Mouse (Mus musculus) stomach, embryonic 16.5 days (tissue): ENCODE measurements at regions not wholly inside any gene's neighbourhood (a gene's known extent, or its start where the extent isn't known, plus 50 kb on each side); places are given as distances from the start of the nearest gene placed in this dataset.
A peak's percentile ranks its signal among the peaks of the same experiment; 100 is the strongest.

Experiments used
- ATAC-seq: fragments of 200-750 bp; cut with Nextera tagmentation; 2 replicates; pipeline ENCODE4 v1.8.0; 2017; ENCODE audit warnings: moderate number of reproducible peaks, moderate TSS enrichment; ENCODE audit not compliant: insufficient read depth, low FRiP score
- H3K27ac ChIP-seq: fragments of 300-500 bp; sonication (generic); 2 replicates; pipeline ENCODE4 v1.5.1; 2014; ENCODE audit warnings: low read length
- H3K27me3 ChIP-seq: fragments of 300-500 bp; sonication (generic); 2 replicates; pipeline ENCODE4 v1.6.1; 2014; ENCODE audit warnings: low read length, control low read depth, mixed read lengths; ENCODE audit not compliant: control insufficient read depth, insufficient read depth
- H3K36me3 ChIP-seq: fragments of 300-500 bp; sonication (generic); 2 replicates; pipeline ENCODE4 v1.6.1; 2014; ENCODE audit warnings: low read length; ENCODE audit not compliant: control insufficient read depth, insufficient read depth
- H3K4me1 ChIP-seq: fragments of 300-500 bp; sonication (generic); 2 replicates; pipeline ENCODE4 v1.6.1; 2014; ENCODE audit warnings: low read length, control low read depth, mixed read lengths; ENCODE audit not compliant: control insufficient read depth, insufficient read depth
- H3K4me2 ChIP-seq: fragments of 300-500 bp; sonication (generic); 2 replicates; pipeline ENCODE4 v1.6.1; 2014; ENCODE audit warnings: low read depth, low read length, mixed read lengths
- H3K4me3 ChIP-seq: fragments of 300-500 bp; sonication (generic); replicated peaks from 2 replicates; pipeline ENCODE4 v1.5.1; 2014; ENCODE audit warnings: mild to moderate bottlenecking, low read length
- H3K9ac ChIP-seq: fragments of 300-500 bp; sonication (generic); 2 replicates; pipeline ENCODE4 v1.6.1; 2014; ENCODE audit warnings: low read length
- H3K9me3 ChIP-seq: fragments of 300-500 bp; sonication (generic); replicated peaks from 2 replicates; pipeline ENCODE4 v1.6.1; 2016; ENCODE audit warnings: low read length, control low read depth; ENCODE audit not compliant: control insufficient read depth
- WGBS: fragments of 180-500 bp; shearing (Covaris S2); extraction: QIAGEN DNeasy Blood & Tissue Kit; methylation state at CpG from one replicate; pipeline ENCODE4 v1.1.7; 2014; 5-methylcytosine and 5-hydroxymethylcytosine counted together

DNA sequence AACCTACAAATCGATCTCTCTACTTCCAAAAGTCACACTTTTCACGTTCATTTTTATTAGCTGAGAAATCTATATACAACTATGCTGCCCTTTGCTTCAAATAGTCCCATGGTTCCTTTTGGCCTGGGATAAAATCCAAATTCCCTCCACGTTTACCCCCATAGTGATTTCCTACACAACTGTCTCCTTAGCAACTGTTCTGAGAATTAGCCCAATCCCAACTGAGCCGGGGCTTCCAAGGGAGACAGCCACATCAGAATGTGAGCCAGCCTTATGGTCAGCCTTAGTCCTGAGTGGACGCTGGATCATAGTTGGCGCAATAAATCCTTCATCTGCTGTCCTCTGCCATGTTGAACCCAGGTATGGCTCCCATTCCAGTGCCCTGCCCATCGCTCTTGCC is 77.3 kb downstream of the Sox9 start:
- Histone ChIP-seq H3K4me2 (no peak overlapping the region), H3K27ac (no peak overlapping the region), H3K36me3 (no peaks in the 10 kb centered on the region), H3K9ac (no peak overlapping the region), H3K27me3 (no peaks in the 10 kb centered on the region), H3K4me1 (no peaks in the 10 kb centered on the region), H3K9me3 (0 out of 2 replicates have a peak, but pooled peaks cover 3% of the 10 kb centered on the region), H3K4me3 (no peak overlapping the region)
- ATAC-seq = no peak
- WGBS = 84% methylated on average over 7 of the region's 7 CpGs

DNA sequence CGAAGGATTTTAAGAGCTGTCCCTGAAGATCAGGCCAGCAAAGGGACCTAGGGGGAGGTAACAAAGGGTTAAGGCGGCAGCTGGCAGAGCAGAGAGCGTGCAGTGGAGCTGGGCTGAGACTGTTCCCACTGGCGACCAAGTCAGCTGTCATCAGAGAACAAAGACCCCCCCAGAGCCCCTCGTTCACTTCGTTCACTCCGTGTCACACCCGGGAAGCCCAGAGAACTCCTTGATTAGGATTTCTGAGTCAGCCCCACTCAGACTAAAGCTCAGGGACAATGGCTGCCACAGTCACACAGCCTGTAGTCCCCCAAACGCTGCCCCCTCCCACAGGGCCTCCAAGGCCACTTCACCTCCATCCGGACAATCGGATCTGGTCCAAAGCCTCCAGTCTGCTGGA is 78.8 kb downstream of the Sox9 start:
- Histone ChIP-seq H3K36me3 (no peaks in the 10 kb centered on the region), H3K4me1 (no peaks in the 10 kb centered on the region)
- ATAC-seq = no peak

DNA sequence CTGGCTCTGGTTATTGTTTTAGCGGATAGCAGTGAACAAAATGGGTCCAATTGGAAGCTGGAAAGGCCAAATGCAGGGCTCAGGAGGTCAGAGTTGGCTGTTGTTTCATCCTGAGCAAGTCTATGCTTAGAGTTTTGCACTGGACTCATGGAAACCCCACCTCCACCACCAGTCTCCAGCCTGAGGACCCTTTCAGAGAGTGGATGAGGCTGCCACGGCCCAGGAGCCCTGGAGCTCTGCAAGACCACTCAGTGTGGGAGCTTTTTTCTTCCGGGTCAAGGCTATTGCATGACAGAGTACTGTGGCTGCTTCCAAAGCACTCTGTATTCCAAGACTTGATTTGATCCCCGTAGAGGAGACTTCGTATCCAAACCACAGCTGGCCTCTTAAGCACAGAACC is 79.2 kb downstream of the Sox9 start:
- no peaks in the 10 kb centered on the region for H3K36me3 ChIP-seq
- no peak overlapping the region for H3K27ac ChIP-seq
- no peak overlapping the region for H3K9ac ChIP-seq
- ATAC-seq = no peak
- no peak overlapping the region for H3K4me2 ChIP-seq
- 87% methylated on average over 5 of the region's 5 CpGs for WGBS
- no peaks in the 10 kb centered on the region for H3K27me3 ChIP-seq
- H3K9me3 ChIP-seq = 0 out of 2 replicates have a peak, but pooled peaks cover 3% of the 10 kb centered on the region
- no peaks in the 10 kb centered on the region for H3K4me1 ChIP-seq
- no peak overlapping the region for H3K4me3 ChIP-seq

More for the DNA sequence above, 78.8 kb downstream of the Sox9 start:
- Histone ChIP-seq H3K9ac (no peak overlapping the region; the same call in 1 of the 2 replicates), H3K9me3 (0 out of 2 replicates have a peak, but pooled peaks cover 3% of the 10 kb centered on the region), H3K4me2 (no peak overlapping the region), H3K27me3 (no peaks in the 10 kb centered on the region), H3K27ac (no peak overlapping the region), H3K4me3 (no peak overlapping the region)
- 41% methylated on average over 11 of the region's 11 CpGs for WGBS

DNA sequence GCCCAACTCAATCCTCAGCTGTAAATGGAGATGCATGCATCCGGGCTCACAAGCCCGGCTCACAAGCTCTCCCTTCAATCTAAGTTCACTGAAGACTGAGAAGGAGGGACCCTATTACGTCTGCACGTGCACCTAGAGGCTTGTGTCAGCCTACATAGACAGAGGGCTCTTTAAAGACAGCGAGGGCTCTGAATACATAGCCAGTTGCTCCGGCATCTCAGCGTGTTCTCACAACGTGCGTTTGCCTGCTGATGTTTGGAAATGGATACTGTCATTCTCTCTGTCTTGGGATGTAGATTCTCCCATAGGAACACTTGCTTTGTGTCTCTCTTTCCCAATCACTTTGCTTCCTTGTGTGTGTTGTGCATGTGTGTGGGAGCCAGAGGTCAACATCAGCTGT is 83.8 kb downstream of the Sox9 start:
- 85% methylated on average over 9 of the region's 9 CpGs for WGBS

DNA sequence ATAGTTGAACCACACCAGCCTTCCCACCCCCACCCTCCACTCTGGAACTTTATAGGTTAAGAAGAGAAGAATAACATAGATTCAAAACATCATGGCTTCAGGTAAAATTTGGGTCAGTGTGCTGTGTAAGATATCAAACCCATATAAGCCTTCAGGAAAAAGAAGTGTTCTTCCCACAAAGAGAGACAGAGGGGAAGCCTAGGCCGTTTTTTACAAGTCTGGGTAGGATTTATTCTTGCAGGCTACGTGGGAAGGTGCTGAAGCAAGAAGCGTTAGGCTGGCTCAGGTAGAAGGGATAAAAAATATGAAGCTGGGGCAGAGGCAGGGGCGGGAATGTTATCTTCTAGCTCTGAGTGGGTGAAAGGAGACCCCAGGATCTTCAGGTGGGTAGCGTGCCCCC is 87.5 kb downstream of the Sox9 start:
- Histone ChIP-seq H3K9ac (no peak overlapping the region), H3K9me3 (no peaks in the 10 kb centered on the region), H3K4me3 (no peak overlapping the region), H3K4me1 (peaks cover 8% of the 10 kb centered on the region; the same call in 1 of the 2 replicates), H3K27ac (no peak overlapping the region), H3K27me3 (no peaks in the 10 kb centered on the region), H3K36me3 (no peaks in the 10 kb centered on the region), H3K4me2 (no peak overlapping the region)
- 53% methylated on average over 5 of the region's 5 CpGs for WGBS
- ATAC-seq = no peak

More for the DNA sequence above, 83.8 kb downstream of the Sox9 start:
- Histone ChIP-seq H3K4me1 (peaks cover 8% of the 10 kb centered on the region; the same call in 1 of the 2 replicates), H3K36me3 (no peaks in the 10 kb centered on the region), H3K9ac (no peak overlapping the region), H3K4me3 (no peak overlapping the region), H3K27me3 (no peaks in the 10 kb centered on the region), H3K9me3 (no peaks in the 10 kb centered on the region), H3K27ac (no peak overlapping the region), H3K4me2 (no peak overlapping the region)
- ATAC-seq = no peak

DNA sequence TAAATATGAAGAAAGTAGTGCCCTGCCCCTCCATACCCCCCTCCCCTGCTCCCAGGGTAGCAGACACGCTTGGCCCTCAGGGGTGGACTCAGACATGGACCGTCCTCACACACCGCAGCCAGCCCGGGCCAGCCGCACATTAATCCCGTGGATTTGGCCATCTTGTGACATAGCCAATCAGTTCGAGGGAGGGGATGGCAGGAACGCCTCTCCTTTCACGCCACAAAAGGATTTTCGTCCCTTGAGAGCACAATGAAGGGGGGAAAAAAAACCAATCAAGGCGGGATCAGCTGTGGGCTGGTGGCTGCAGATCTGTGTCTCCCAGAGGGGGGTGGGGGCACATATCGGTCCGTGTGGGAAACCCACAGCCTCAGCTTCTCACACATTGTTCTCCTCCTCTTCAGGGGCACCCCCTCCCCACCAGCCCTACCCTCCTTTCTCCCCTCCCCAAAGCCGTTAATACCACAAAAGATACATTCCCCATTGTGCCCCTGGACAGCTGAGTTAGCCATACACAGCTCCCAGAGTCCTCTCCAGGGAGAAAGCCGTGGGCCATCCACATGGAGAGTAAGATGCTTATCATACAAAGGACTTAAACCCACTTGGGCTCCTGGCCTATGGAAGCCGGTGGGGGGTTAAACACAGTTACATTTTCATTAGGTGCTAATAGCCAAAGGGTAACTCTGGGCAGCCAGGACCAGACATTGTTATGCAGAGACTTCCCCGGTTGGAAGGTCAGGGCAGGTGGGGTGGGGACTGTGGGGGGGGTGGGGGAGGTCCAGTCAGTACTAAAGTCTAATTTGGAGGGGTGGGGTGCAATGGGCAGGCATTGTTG is 88.4 kb downstream of the Sox9 start:
- whole genome bisulfite sequencing = 8% methylated on average over 17 of the region's 17 CpGs
- Histone ChIP-seq H3K9ac (peak overlapping the region; percentile 48; the same call in 1 of the 2 replicates), H3K9me3 (no peaks in the 10 kb centered on the region), H3K4me3 (peak overlapping the region; percentile 10; the same call in 1 of the 2 replicates), H3K27me3 (no peaks in the 10 kb centered on the region), H3K27ac (no peak overlapping the region), H3K36me3 (no peaks in the 10 kb centered on the region), H3K4me1 (peaks cover 8% of the 10 kb centered on the region; the same call in 1 of the 2 replicates), H3K4me2 (peak overlapping the region; percentile 45)
- ATAC-seq = no peak

DNA sequence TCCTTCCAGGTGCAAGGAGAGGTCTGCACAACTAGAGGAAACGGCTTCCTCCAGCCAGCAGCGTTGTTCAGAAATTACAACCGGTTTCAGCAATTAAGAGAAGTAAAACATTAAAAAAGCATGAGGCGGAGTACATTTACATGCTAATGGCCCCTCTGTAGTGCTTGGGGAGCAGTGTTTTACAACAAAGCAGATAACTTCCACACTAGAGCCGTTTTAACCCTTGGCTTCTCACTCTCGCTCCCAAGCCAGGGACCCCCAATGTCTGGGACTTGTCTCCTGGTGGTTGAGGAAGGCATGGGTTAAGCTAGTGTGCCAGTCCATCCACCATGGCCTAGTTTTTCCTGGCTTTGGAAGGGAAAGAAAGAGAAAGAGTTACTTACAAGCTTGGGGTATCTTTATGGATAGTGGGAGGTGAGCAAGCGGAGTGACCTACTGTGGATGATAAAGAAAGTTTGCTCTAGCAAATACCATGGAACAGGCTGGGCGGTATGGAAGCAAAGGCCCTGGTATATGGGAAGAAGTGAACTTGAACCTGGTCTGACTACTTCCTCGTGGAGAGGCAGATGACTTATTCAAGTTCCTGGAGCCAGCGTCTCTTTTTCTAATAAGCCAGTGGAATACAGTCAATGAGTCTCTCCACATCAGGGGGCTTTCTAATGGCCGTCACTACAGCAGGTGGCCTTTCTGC is 90.8 kb downstream of the Sox9 start:
- Histone ChIP-seq H3K4me2 (no peak overlapping the region), H3K4me1 (peaks cover 8% of the 10 kb centered on the region; the same call in 1 of the 2 replicates), H3K9me3 (no peaks in the 10 kb centered on the region), H3K27ac (no peak overlapping the region), H3K36me3 (no peaks in the 10 kb centered on the region), H3K9ac (no peak overlapping the region), H3K27me3 (no peaks in the 10 kb centered on the region), H3K4me3 (no peak overlapping the region)
- WGBS = 56% methylated on average over 11 of the region's 11 CpGs
- no peak for ATAC-seq

DNA sequence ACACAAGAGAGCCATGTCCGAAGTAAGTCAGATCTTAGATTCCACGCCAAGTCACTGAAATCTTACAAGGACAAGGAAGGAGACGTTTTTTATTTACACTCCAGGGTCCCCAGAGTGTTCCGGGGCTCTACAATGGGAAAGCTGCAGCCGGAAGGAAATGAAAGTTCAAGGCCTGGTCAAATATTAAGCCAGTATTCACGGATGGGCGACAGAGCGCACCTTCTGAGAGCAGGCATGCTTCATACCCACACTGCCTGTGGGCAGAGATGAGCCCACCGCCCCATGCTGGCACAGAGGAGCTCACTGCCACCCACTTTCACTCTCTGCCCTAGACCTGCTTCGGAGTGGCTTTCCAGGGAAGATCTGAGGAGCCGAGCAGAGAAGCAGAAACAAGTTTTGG is 92.2 kb downstream of the Sox9 start:
- Histone ChIP-seq H3K27me3 (no peaks in the 10 kb centered on the region), H3K4me2 (no peak overlapping the region), H3K4me1 (peaks cover 8% of the 10 kb centered on the region; the same call in 1 of the 2 replicates), H3K4me3 (no peak overlapping the region), H3K9me3 (no peaks in the 10 kb centered on the region), H3K36me3 (no peaks in the 10 kb centered on the region), H3K27ac (no peak overlapping the region), H3K9ac (no peak overlapping the region)
- no peak for ATAC-seq
- WGBS = 59% methylated on average over 11 of the region's 11 CpGs

DNA sequence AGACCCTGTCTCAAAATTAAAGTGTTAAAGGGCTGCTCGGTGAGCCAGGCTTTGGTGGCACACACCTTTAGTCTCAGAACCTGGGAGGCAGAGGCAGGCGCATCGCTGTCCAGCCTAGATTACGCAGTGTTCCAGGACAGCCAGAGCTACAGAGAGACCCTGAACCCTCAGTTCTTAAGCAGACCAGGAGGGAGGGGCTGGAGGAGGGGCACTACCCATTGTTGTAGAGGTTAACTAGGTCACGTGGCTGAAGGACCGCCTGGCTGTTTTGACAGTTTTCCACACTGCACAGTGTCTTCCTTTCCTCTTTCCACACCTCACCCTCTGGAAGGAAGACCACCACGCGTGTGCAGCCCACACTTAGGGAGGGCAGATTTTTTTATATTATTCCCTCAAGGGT is 94.2 kb downstream of the Sox9 start:
- Histone ChIP-seq H3K9ac (no peak overlapping the region), H3K4me3 (no peak overlapping the region), H3K27ac (no peak overlapping the region), H3K36me3 (no peaks in the 10 kb centered on the region), H3K9me3 (no peaks in the 10 kb centered on the region), H3K4me2 (no peak overlapping the region), H3K4me1 (no peaks in the 10 kb centered on the region), H3K27me3 (no peaks in the 10 kb centered on the region)
- WGBS = 63% methylated on average over 8 of the region's 8 CpGs
- no peak for ATAC-seq
